Mouse (Mus musculus) embryonic facial prominence, embryonic 15.5 days (tissue): ENCODE measurements at regions not wholly inside any gene's neighbourhood (a gene's known extent, or its start where the extent isn't known, plus 50 kb on each side); places are given as distances from the start of the nearest gene placed in this dataset.

ENCODE experiments used
- ATAC-seq: fragments of 200-750 bp; cut with Nextera tagmentation; 2 replicates; pipeline ENCODE4 v1.8.0; 2017; ENCODE audit warnings: low read depth, moderate TSS enrichment; ENCODE audit not compliant: insufficient number of reproducible peaks, low FRiP score, low TSS enrichment
- H3K27ac ChIP-seq: fragments of 300-500 bp; sonication (generic); replicated peaks from 2 replicates; pipeline ENCODE4 v1.5.1; 2015; ENCODE audit warnings: mild to moderate bottlenecking, inconsistent platforms
- H3K27me3 ChIP-seq: fragments of 300-500 bp; sonication (generic); 2 replicates; pipeline ENCODE4 v1.6.1; 2015; ENCODE audit warnings: inconsistent platforms
- H3K36me3 ChIP-seq: fragments of 300-500 bp; sonication (generic); 2 replicates; pipeline ENCODE4 v1.6.1; 2015; ENCODE audit warnings: mild to moderate bottlenecking, inconsistent platforms
- H3K4me1 ChIP-seq: fragments of 300-500 bp; sonication (generic); 2 replicates; pipeline ENCODE4 v1.6.1; 2015; ENCODE audit warnings: inconsistent platforms
- H3K4me2 ChIP-seq: fragments of 300-500 bp; sonication (generic); replicated peaks from 2 replicates; pipeline ENCODE4 v1.6.1; 2015; ENCODE audit warnings: mild to moderate bottlenecking, inconsistent platforms
- H3K4me3 ChIP-seq: fragments of 300-500 bp; sonication (generic); replicated peaks from 2 replicates; pipeline ENCODE4 v1.5.1; 2015; ENCODE audit warnings: mild to moderate bottlenecking, inconsistent platforms
- H3K9ac ChIP-seq: fragments of 300-500 bp; sonication (generic); 2 replicates; pipeline ENCODE4 v1.6.1; 2015; ENCODE audit warnings: inconsistent platforms
- H3K9me3 ChIP-seq: fragments of 300-500 bp; sonication (generic); replicated peaks from 2 replicates; pipeline ENCODE4 v1.6.1; 2016; ENCODE audit warnings: inconsistent platforms
- WGBS: fragments of 180-500 bp; shearing (Covaris S2); methylation state at CpG from one replicate; pipeline ENCODE4 v1.1.7; 2015; 5-methylcytosine and 5-hydroxymethylcytosine counted together

GRCm38 (mm10) chr11:45123276-45123675 is 506.2 kb downstream of the Ebf1 start:
- no peaks in the 10 kb centered on the region for H3K4me1 ChIP-seq
- H3K36me3 ChIP-seq: no peaks in the 10 kb centered on the region
- H3K9ac ChIP-seq: no peak overlapping the region
- WGBS: 46% methylated on average over 2 of the region's 2 CpGs
- no peaks in the 10 kb centered on the region for H3K27me3 ChIP-seq
- H3K27ac ChIP-seq: no peak overlapping the region
- no peak for ATAC-seq
- no peak overlapping the region for H3K4me2 ChIP-seq
- no peaks in the 10 kb centered on the region for H3K9me3 ChIP-seq
- H3K4me3 ChIP-seq: no peak overlapping the region

- H3K4me1 ChIP-seq: peaks cover 15% of the 10 kb centered on the region
- WGBS: 31% methylated on average over 2 of the region's 2 CpGs
- no peak overlapping the region for H3K4me2 ChIP-seq
- H3K27me3 ChIP-seq: no peaks in the 10 kb centered on the region
- no peaks in the 10 kb centered on the region for H3K9me3 ChIP-seq
- no peak overlapping the region for H3K9ac ChIP-seq
- no peak overlapping the region for H3K4me3 ChIP-seq
- no peaks in the 10 kb centered on the region for H3K36me3 ChIP-seq
- no peak overlapping the region for H3K27ac ChIP-seq
- peak; percentile 24; the same call in 1 of the 2 replicates for ATAC-seq
Measured at GRCm38 (mm10) chr11:45136781-45137180, 519.7 kb downstream of the Ebf1 start.

GRCm38 (mm10) chr11:45138351-45138975 is 521.3 kb downstream of the Ebf1 start:
- no peak for ATAC-seq
- H3K27me3 ChIP-seq: no peaks in the 10 kb centered on the region
- H3K4me3 ChIP-seq: no peak overlapping the region
- 48% methylated on average over 4 of the region's 4 CpGs for WGBS
- H3K4me1 ChIP-seq: peaks cover 15% of the 10 kb centered on the region
- no peak overlapping the region for H3K4me2 ChIP-seq
- H3K9ac ChIP-seq: no peak overlapping the region
- no peak overlapping the region for H3K27ac ChIP-seq
- H3K9me3 ChIP-seq: no peaks in the 10 kb centered on the region
- no peaks in the 10 kb centered on the region for H3K36me3 ChIP-seq

- H3K27ac ChIP-seq: no peak overlapping the region
- H3K9ac ChIP-seq: no peak overlapping the region
- no peak overlapping the region for H3K4me3 ChIP-seq
- H3K4me1 ChIP-seq: peaks cover 15% of the 10 kb centered on the region
- H3K36me3 ChIP-seq: no peaks in the 10 kb centered on the region
- H3K27me3 ChIP-seq: no peaks in the 10 kb centered on the region
- 80% methylated on average over 1 of the region's 1 CpGs for WGBS
- no peaks in the 10 kb centered on the region for H3K9me3 ChIP-seq
- H3K4me2 ChIP-seq: no peak overlapping the region
- no peak for ATAC-seq
Measured at GRCm38 (mm10) chr11:45140490-45140889, 523.4 kb downstream of the Ebf1 start.

GRCm38 (mm10) chr11:45154070-45154469 is 537.0 kb downstream of the Ebf1 start:
- no peak overlapping the region for H3K9ac ChIP-seq
- WGBS: 88% methylated on average over 6 of the region's 6 CpGs
- H3K4me3 ChIP-seq: no peak overlapping the region
- ATAC-seq: no peak
- H3K4me1 ChIP-seq: no peaks in the 10 kb centered on the region
- no peak overlapping the region for H3K27ac ChIP-seq
- H3K27me3 ChIP-seq: no peaks in the 10 kb centered on the region
- no peak overlapping the region for H3K4me2 ChIP-seq
- H3K9me3 ChIP-seq: no peaks in the 10 kb centered on the region
- H3K36me3 ChIP-seq: no peaks in the 10 kb centered on the region

- no peak for ATAC-seq
- 78% methylated on average over 8 of the region's 8 CpGs for WGBS
Measured at GRCm38 (mm10) chr11:45154497-45154896, 537.4 kb downstream of the Ebf1 start.

GRCm38 (mm10) chr11:45155782-45156181 is 538.7 kb downstream of the Ebf1 start:
- Histone ChIP-seq H3K27me3 (no peaks in the 10 kb centered on the region), H3K4me3 (no peak overlapping the region), H3K9me3 (no peaks in the 10 kb centered on the region), H3K4me1 (no peaks in the 10 kb centered on the region), H3K27ac (no peak overlapping the region), H3K4me2 (no peak overlapping the region), H3K9ac (no peak overlapping the region), H3K36me3 (no peaks in the 10 kb centered on the region)
- ATAC-seq: no peak
- 55% methylated on average over 1 of the region's 1 CpGs for WGBS

More at GRCm38 (mm10) chr11:45154497-45154896, 537.4 kb downstream of the Ebf1 start:
- H3K4me2 ChIP-seq: no peak overlapping the region
- H3K27me3 ChIP-seq: no peaks in the 10 kb centered on the region
- H3K4me1 ChIP-seq: no peaks in the 10 kb centered on the region
- no peaks in the 10 kb centered on the region for H3K36me3 ChIP-seq
- no peaks in the 10 kb centered on the region for H3K9me3 ChIP-seq
- no peak overlapping the region for H3K4me3 ChIP-seq
- no peak overlapping the region for H3K9ac ChIP-seq
- no peak overlapping the region for H3K27ac ChIP-seq

- ATAC-seq: no peak
- WGBS: 78% methylated on average over 2 of the region's 2 CpGs
- Histone ChIP-seq H3K4me3 (no peak overlapping the region), H3K27ac (no peak overlapping the region), H3K4me1 (no peaks in the 10 kb centered on the region), H3K27me3 (no peaks in the 10 kb centered on the region), H3K4me2 (no peak overlapping the region), H3K36me3 (no peaks in the 10 kb centered on the region), H3K9ac (no peak overlapping the region), H3K9me3 (no peaks in the 10 kb centered on the region)
Measured at GRCm38 (mm10) chr11:45158282-45158681, 541.2 kb downstream of the Ebf1 start.

- H3K27me3 ChIP-seq: no peaks in the 10 kb centered on the region
- no peak for ATAC-seq
- no peak overlapping the region for H3K4me2 ChIP-seq
- 76% methylated on average over 8 of the region's 8 CpGs for WGBS
- no peak overlapping the region for H3K9ac ChIP-seq
- no peaks in the 10 kb centered on the region for H3K9me3 ChIP-seq
- no peaks in the 10 kb centered on the region for H3K36me3 ChIP-seq
- H3K4me1 ChIP-seq: no peaks in the 10 kb centered on the region
- H3K4me3 ChIP-seq: no peak overlapping the region
- no peak overlapping the region for H3K27ac ChIP-seq
Measured at GRCm38 (mm10) chr11:45160871-45161270, 543.8 kb downstream of the Ebf1 start.

- H3K9ac ChIP-seq: no peak overlapping the region
- whole genome bisulfite sequencing: 67% methylated on average over 2 of the region's 2 CpGs
- no peaks in the 10 kb centered on the region for H3K9me3 ChIP-seq
- ATAC-seq: no peak
- no peaks in the 10 kb centered on the region for H3K36me3 ChIP-seq
- no peak overlapping the region for H3K4me2 ChIP-seq
- H3K4me1 ChIP-seq: no peaks in the 10 kb centered on the region
- H3K4me3 ChIP-seq: no peak overlapping the region
- H3K27me3 ChIP-seq: no peaks in the 10 kb centered on the region
- H3K27ac ChIP-seq: no peak overlapping the region
Measured at GRCm38 (mm10) chr11:45173546-45173945, 556.4 kb downstream of the Ebf1 start.

- Histone ChIP-seq H3K27me3 (no peaks in the 10 kb centered on the region), H3K4me1 (no peaks in the 10 kb centered on the region), H3K27ac (no peak overlapping the region), H3K36me3 (no peaks in the 10 kb centered on the region), H3K4me3 (no peak overlapping the region), H3K9me3 (no peaks in the 10 kb centered on the region), H3K9ac (no peak overlapping the region), H3K4me2 (no peak overlapping the region)
- 66% methylated on average over 2 of the region's 2 CpGs for whole genome bisulfite sequencing
- no peak for ATAC-seq
Measured at GRCm38 (mm10) chr11:45174071-45174470, 557.0 kb downstream of the Ebf1 start.
